ENCODE assay signal across 37 mouse cellular contexts in genomic region chr11:30912311-30912710, GRCm38 (mm10). TPM values are rescaled to one million over a fixed set of nuclear protein-coding genes. Genes with fewer than 3 reads are reported as not detected.
"Had no signal": no experiment of that assay in that cellular context is flagged by ENCODE, and none has a peak within 500 bp of the region (broad histone marks: within the 10 kb centered on the region; RNA-seq: fewer than 3 reads in every experiment).

No protein-coding gene starts in this region.

- H3K36me3 ChIP-seq: heart, embryonic 10.5 days; heart, embryonic 12.5 days; heart, embryonic 15.5 days; hindbrain, embryonic 10.5 days; hindbrain, embryonic 15.5 days; intestine, embryonic 15.5 days; kidney, embryonic 15.5 days had no signal

- H3K27me3 ChIP-seq: heart, embryonic 12.5 days; heart, embryonic 13.5 days; heart, embryonic 15.5 days; hindbrain, embryonic 12.5 days; hindbrain, embryonic 13.5 days; hindbrain, embryonic 15.5 days; intestine, embryonic 15.5 days; kidney, embryonic 15.5 days had no signal

- H3K27ac ChIP-seq: heart, embryonic 10.5 days; heart, embryonic 13.5 days; heart, embryonic 15.5 days; hindbrain, embryonic 10.5 days; hindbrain, embryonic 12.5 days; hindbrain, embryonic 13.5 days; hindbrain, embryonic 15.5 days; intestine, embryonic 15.5 days; kidney, embryonic 15.5 days; kidney, postnatal 0 days; layer of hippocampus, adult 2 months; left cerebral cortex, adult 2 months had no signal

- H3K9me3 ChIP-seq: heart, embryonic 10.5 days; heart, embryonic 12.5 days; heart, embryonic 15.5 days; hindbrain, embryonic 10.5 days; hindbrain, embryonic 12.5 days; hindbrain, embryonic 13.5 days; hindbrain, embryonic 15.5 days; intestine, embryonic 15.5 days; kidney, embryonic 15.5 days had no signal

- ATAC-seq: hindbrain, embryonic 16.5 days; inflammation-experienced regulatory T-cells, adult 6 months; intestine, embryonic 15.5 days; intestine, embryonic 16.5 days; intestine, postnatal 0 days had no signal

- H3K4me1 ChIP-seq: heart, embryonic 10.5 days; heart, embryonic 12.5 days; heart, embryonic 13.5 days; heart, embryonic 15.5 days; hindbrain, embryonic 10.5 days; hindbrain, embryonic 12.5 days; hindbrain, embryonic 13.5 days; hindbrain, embryonic 15.5 days; intestine, embryonic 15.5 days; kidney, embryonic 15.5 days had no signal

- H3K4me2 ChIP-seq: heart, embryonic 11.5 days; heart, embryonic 12.5 days; heart, embryonic 13.5 days; heart, embryonic 15.5 days; hindbrain, embryonic 12.5 days; hindbrain, embryonic 13.5 days; hindbrain, embryonic 15.5 days; intestine, embryonic 15.5 days; kidney, embryonic 15.5 days had no signal

- DNase-seq: heart, postnatal 10 days; heart, postnatal 14 days; heart, postnatal 36 days; heart, postnatal 4 days; kidney, adult 11 months; kidney, adult 18-20 months; kidney, adult 2 months; kidney, adult 8-10 months; kidney, adult 9 months; kidney, postnatal 10 days; kidney, postnatal 14 days; kidney, postnatal 25 days; kidney, postnatal 36 days; kidney, postnatal 4 days; layer of hippocampus, adult 9-11 months; layer of hippocampus, postnatal 36 days had no signal

- H3K9ac ChIP-seq: heart, embryonic 12.5 days; heart, embryonic 13.5 days; heart, embryonic 15.5 days; hindbrain, embryonic 12.5 days; hindbrain, embryonic 13.5 days; hindbrain, embryonic 15.5 days; intestine, embryonic 15.5 days; kidney, embryonic 15.5 days had no signal

- H3K4me3 ChIP-seq: heart, embryonic 10.5 days; heart, embryonic 12.5 days; heart, embryonic 13.5 days; heart, embryonic 15.5 days; hindbrain, embryonic 10.5 days; hindbrain, embryonic 12.5 days; hindbrain, embryonic 13.5 days; hindbrain, embryonic 15.5 days; intestine, embryonic 15.5 days; kidney, embryonic 15.5 days; layer of hippocampus, adult 2 months; left cerebral cortex, adult 2 months had no signal

RNA-seq across cellular contexts. Expression of gene Gpr75, which starts 27.2 kb away (rescaled TPM):
- total RNA-seq: heart, postnatal 10 days; hematopoietic stem cell, adult 5-6 weeks had no signal
- polyA plus RNA-seq: heart, embryonic 16.5 days; heart, postnatal 0 days; inflammation-experienced regulatory T-cells, adult 6 months had no signal
